In the genomic region with DNA sequence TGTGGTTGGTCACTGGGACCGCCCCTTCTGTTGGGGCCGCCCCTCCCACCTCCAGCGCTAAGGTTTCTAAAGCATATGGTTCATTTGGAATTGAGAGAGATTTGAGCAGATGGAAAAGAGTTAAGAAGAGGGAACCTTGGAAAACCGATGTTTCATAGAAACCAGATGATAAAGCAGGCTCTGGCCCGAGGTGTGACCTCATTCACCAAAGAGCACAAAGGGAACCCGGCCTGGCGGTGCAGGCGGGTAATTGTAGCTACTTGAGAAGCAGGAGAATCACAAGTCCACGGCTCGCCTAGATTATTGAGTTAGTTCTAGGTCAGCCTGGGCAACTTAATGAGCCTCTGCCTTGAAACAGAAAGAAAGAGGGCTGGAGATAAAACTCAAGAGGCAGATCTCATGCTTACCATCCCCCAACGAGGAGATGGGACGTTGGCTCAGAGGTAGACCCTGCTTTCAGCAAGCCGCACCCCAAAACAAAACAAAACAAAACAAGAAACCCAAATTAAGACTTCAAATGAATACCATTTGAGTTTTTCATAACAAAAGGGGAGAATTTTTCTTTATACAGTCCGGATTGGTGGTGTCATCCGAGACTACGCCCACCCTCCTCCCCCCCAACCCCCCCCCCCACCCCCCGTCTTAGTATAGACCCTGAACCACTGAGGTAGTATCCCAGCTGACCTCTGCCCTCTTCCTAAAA, we compare ENCODE assay signal across 8 mouse cellular contexts. TPM values are rescaled to one million over a fixed set of nuclear protein-coding genes. Genes with fewer than 3 reads are reported as not detected.
A peak's percentile ranks its signal among the peaks of the same experiment; 100 is the strongest.
DNase-seq lines count a peak whose midpoint lies in the region; ATAC-seq lines count a peak whose summit lies in the region.

Gene Grid2ip, plus strand, starts transcription at position 653 of the 703 bp plus-strand sequence.

- 22% methylated on average over 16 of the region's 17 CpGs for WGBS in liver, embryonic 11.5 days
- WGBS in embryonic facial prominence, embryonic 11.5 days = 15% methylated on average over 17 of the region's 17 CpGs
- WGBS in intestine, embryonic 14.5 days = 20% methylated on average over 17 of the region's 17 CpGs

- no peak for DNase-seq in liver, embryonic 11.5 days (ENCODE audit: low spot score)
- DNase-seq in liver (no peak), adipocyte (ENCODE audit: low spot score) (no peak)
- peak; percentile 58 for DNase-seq in embryonic facial prominence, embryonic 11.5 days (ENCODE audit: low spot score)
- no peak for DNase-seq in intestine, embryonic 14.5 days (ENCODE audit: low spot score)
- DNase-seq in retina, embryonic 14.5 days (ENCODE audit: low spot score) = peak; percentile 63
- no peak for DNase-seq in left cerebral cortex, adult 11 months (ENCODE audit: low spot score)
- no peak for DNase-seq in layer of hippocampus, adult 9-10 months (ENCODE audit: low spot score)

- H3K27ac ChIP-seq in liver, embryonic 11.5 days (ENCODE audit: low read depth, low read length) = no peak within 1 kb of the TSS
- H3K27ac ChIP-seq in embryonic facial prominence, embryonic 11.5 days (replicated peaks; ENCODE audit: low read depth, low read length) = no peak within 1 kb of the TSS
- no peak within 1 kb of the TSS for H3K27ac ChIP-seq in intestine, embryonic 14.5 days (ENCODE audit: low read depth)

- no peak for ATAC-seq in liver, embryonic 11.5 days (replicated peaks; ENCODE audit: low FRiP score)
- no peak for ATAC-seq in embryonic facial prominence, embryonic 11.5 days (replicated peaks; ENCODE audit: insufficient number of reproducible peaks, low FRiP score, low TSS enrichment, low read depth)
- no peak for ATAC-seq in intestine, embryonic 14.5 days (replicated peaks; ENCODE audit: low FRiP score, low TSS enrichment, low read depth)

- peaks cover 7% of the 10 kb centered on the region for H3K9me3 ChIP-seq in liver, embryonic 11.5 days (ENCODE audit: control insufficient read depth, low read length)
- no peaks in the 10 kb centered on the region for H3K9me3 ChIP-seq in embryonic facial prominence, embryonic 11.5 days (replicated peaks; ENCODE audit: control insufficient read depth, low read length)
- H3K9me3 ChIP-seq in intestine, embryonic 14.5 days (ENCODE audit: control insufficient read depth, low read length) = no peaks in the 10 kb centered on the region

- H3K4me2 ChIP-seq in liver, embryonic 11.5 days = peak within 1 kb of the TSS; percentile 31; the same call in 1 of the 2 replicates
- peak within 1 kb of the TSS; percentile 36 for H3K4me2 ChIP-seq in embryonic facial prominence, embryonic 11.5 days (ENCODE audit: low read depth, low read length)
- peak within 1 kb of the TSS; percentile 34 for H3K4me2 ChIP-seq in intestine, embryonic 14.5 days (ENCODE audit: low read length)

- peaks cover 39% of the 10 kb centered on the region for H3K27me3 ChIP-seq in liver, embryonic 11.5 days (replicated peaks; ENCODE audit: control insufficient read depth, insufficient read depth, low read length)
- peaks cover 7% of the 10 kb centered on the region for H3K27me3 ChIP-seq in embryonic facial prominence, embryonic 11.5 days (ENCODE audit: control insufficient read depth, insufficient read depth, low read length)
- peaks cover 29% of the 10 kb centered on the region for H3K27me3 ChIP-seq in intestine, embryonic 14.5 days (replicated peaks; ENCODE audit: control insufficient read depth, insufficient read depth, low read length)

- H3K4me1 ChIP-seq in liver, embryonic 11.5 days (replicated peaks; ENCODE audit: control insufficient read depth, insufficient read depth, low read length) = 0 out of 2 replicates have a peak, but pooled peaks cover 7% of the 10 kb centered on the region
- peaks cover 4% of the 10 kb centered on the region for H3K4me1 ChIP-seq in embryonic facial prominence, embryonic 11.5 days (ENCODE audit: control insufficient read depth, insufficient read depth, low read length)
- 0 out of 2 replicates have a peak, but pooled peaks cover 5% of the 10 kb centered on the region for H3K4me1 ChIP-seq in intestine, embryonic 14.5 days (replicated peaks; ENCODE audit: control insufficient read depth, insufficient read depth, low read length)

- H3K9ac ChIP-seq in liver, embryonic 11.5 days (ENCODE audit: low read depth, low read length) = no peak within 1 kb of the TSS
- peak within 1 kb of the TSS; percentile 48; the same call in 1 of the 2 replicates for H3K9ac ChIP-seq in embryonic facial prominence, embryonic 11.5 days (replicated peaks; ENCODE audit: low read length)
- no peak within 1 kb of the TSS for H3K9ac ChIP-seq in intestine, embryonic 14.5 days (ENCODE audit: low read length)

- H3K4me3 ChIP-seq in liver, embryonic 11.5 days (ENCODE audit: low read depth, low read length) = peak within 1 kb of the TSS; percentile 26
- H3K4me3 ChIP-seq in embryonic facial prominence, embryonic 11.5 days (ENCODE audit: low read depth, low read length) = peak within 1 kb of the TSS; percentile 2; the same call in 1 of the 2 replicates
- H3K4me3 ChIP-seq in intestine, embryonic 14.5 days (ENCODE audit: low read depth, low read length) = peak within 1 kb of the TSS; percentile 13; the same call in 1 of the 2 replicates

- H3K36me3 ChIP-seq in liver, embryonic 11.5 days (ENCODE audit: control insufficient read depth, insufficient read depth, low read length) = no peaks in the 10 kb centered on the region
- H3K36me3 ChIP-seq in embryonic facial prominence, embryonic 11.5 days (replicated peaks; ENCODE audit: control insufficient read depth, insufficient read depth, low read depth, low read length) = no peaks in the 10 kb centered on the region
- H3K36me3 ChIP-seq in intestine, embryonic 14.5 days (ENCODE audit: control insufficient read depth, insufficient read depth, low read length) = no peaks in the 10 kb centered on the region

RNA-seq across cellular contexts. Expression of gene Grid2ip, which starts in this region (rescaled TPM):
- 0.12 and 0.31 TPM in 2 replicates for polyA plus RNA-seq in liver, embryonic 11.5 days (2014; fragmentation: Nextera tagmentation; extraction: Ambion mirVana)
- 0.36 and 0.59 TPM in 2 replicates for polyA plus RNA-seq in embryonic facial prominence, embryonic 11.5 days (2014; fragmentation: Nextera tagmentation; extraction: Ambion mirVana)
- polyA plus RNA-seq in intestine, embryonic 14.5 days (2014; fragmentation: Nextera tagmentation; extraction: Ambion mirVana) = 0.28 and 0.30 TPM in 2 replicates

Comparison
In these comparisons a context has a peak if more than half of its experiments do, and no peak if none do; other contexts are left out.
1. Peak in DNase-seq, H3K4me3 ChIP-seq, H3K9ac ChIP-seq and H3K4me2 ChIP-seq in embryonic facial prominence, embryonic 11.5 days; RNA of the gene not detected or under 1 TPM.